Mouse (Mus musculus) cerebellum, postnatal 14 days (tissue): ENCODE results near the gene Ccdc60.
A peak's percentile ranks its signal among the peaks of the same experiment; 100 is the strongest.

Source experiments
- DNase-seq, 2 experiments: peaks; one replicate each; pipeline ENCODE4 v3.0.0; 2021; ENCODE audit warnings: mixed read lengths in 2 of 2

The Ccdc60 gene

GRCm38 (mm10) chr5:116271511-116272227 is 17.1 kb downstream of the Ccdc60 start:
- no peak for DNase-seq

GRCm38 (mm10) chr5:116269212-116270145 is 19.3 kb downstream of the Ccdc60 start:
- DNase-seq = peak; percentile 46 to 47

- DNase-seq = no peak
These were observed 26.1 kb downstream of the Ccdc60 start for GRCm38 (mm10) chr5:116262689-116263088.

GRCm38 (mm10) chr5:116261944-116262343 is 26.8 kb downstream of the Ccdc60 start:
- peak in 1 of 2 experiments; percentile 57 for DNase-seq

GRCm38 (mm10) chr5:116260356-116260755 is 28.4 kb downstream of the Ccdc60 start:
- peak in 1 of 2 experiments; percentile 48 for DNase-seq

GRCm38 (mm10) chr5:116258321-116258860 is 30.4 kb downstream of the Ccdc60 start:
- DNase-seq = peak; percentile 67 to 77

- no peak for DNase-seq
These were observed 34.9 kb downstream of the Ccdc60 start for GRCm38 (mm10) chr5:116253914-116254313.

GRCm38 (mm10) chr5:116252186-116252585 is 36.6 kb downstream of the Ccdc60 start:
- no peak for DNase-seq

- DNase-seq = no peak
These were observed 42.1 kb downstream of the Ccdc60 start for GRCm38 (mm10) chr5:116246642-116247041.

- no peak for DNase-seq
These were observed 44.3 kb downstream of the Ccdc60 start for GRCm38 (mm10) chr5:116244476-116244875.

GRCm38 (mm10) chr5:116243622-116244021 is 45.2 kb downstream of the Ccdc60 start:
- DNase-seq = no peak

GRCm38 (mm10) chr5:116231841-116232643 is 56.7 kb downstream of the Ccdc60 start:
- peak; percentile 89 for DNase-seq

- no peak for DNase-seq
These were observed 60.4 kb downstream of the Ccdc60 start for GRCm38 (mm10) chr5:116228414-116228813.

- DNase-seq = no peak
These were observed 64.8 kb downstream of the Ccdc60 start for GRCm38 (mm10) chr5:116224023-116224422.

GRCm38 (mm10) chr5:116221916-116222315 is 66.9 kb downstream of the Ccdc60 start:
- no peak for DNase-seq

GRCm38 (mm10) chr5:116219288-116219687 is 69.5 kb downstream of the Ccdc60 start:
- no peak for DNase-seq

GRCm38 (mm10) chr5:116212706-116213105 is 76.1 kb downstream of the Ccdc60 start:
- DNase-seq = no peak

GRCm38 (mm10) chr5:116209378-116210091 is 79.2 kb downstream of the Ccdc60 start:
- no peak for DNase-seq

GRCm38 (mm10) chr5:116208741-116209368 is 79.9 kb downstream of the Ccdc60 start:
- no peak for DNase-seq

- no peak for DNase-seq
These were observed 86.1 kb downstream of the Ccdc60 start for GRCm38 (mm10) chr5:116202692-116203091.

GRCm38 (mm10) chr5:116194499-116194898 is 94.3 kb downstream of the Ccdc60 start:
- no peak for DNase-seq
